Mouse (Mus musculus) hindbrain, embryonic 16.5 days (tissue): ENCODE measurements around the gene Col4a6. TPM values are rescaled to one million over a fixed set of nuclear protein-coding genes. Genes with fewer than 3 reads are reported as not detected.

Source experiments
- polyA plus RNA-seq: library from polyadenylated mRNA; unstranded; fragments of >200 nt; fragmentation: Nextera tagmentation; extraction: Ambion mirVana; gene quantifications from 2 replicates; pipeline ENCODE4 v1.2.1, GENCODE M21; 2015

Gene Col4a6
- polyA plus RNA-seq, 1 experiment from 2014 or later: 2.9 TPM

Other genes starting within 250 kb of the Col4a6 start
- 8.1 and 11.0 TPM in 2 replicates for gene Col4a5, start 1.3 kb upstream of the Col4a6 start, polyA plus RNA-seq